Mouse (Mus musculus) midbrain, embryonic 14.5 days (tissue): ENCODE results near the gene Zbed4. TPM values are rescaled to one million over a fixed set of nuclear protein-coding genes. Genes with fewer than 3 reads are reported as not detected.
A peak's percentile ranks its signal among the peaks of the same experiment; 100 is the strongest.

Experiments used
- ATAC-seq: fragments of 200-750 bp; cut with Nextera tagmentation; 2 replicates; pipeline ENCODE4 v1.8.0; 2017; ENCODE audit warnings: moderate number of reproducible peaks, moderate library complexity; ENCODE audit not compliant: low FRiP score, low TSS enrichment
- DNase-seq: peaks from one replicate; pipeline ENCODE4 v3.0.0-alpha.2; 2015
- H3K27ac ChIP-seq: fragments of 300-500 bp; sonication (generic); replicated peaks from 2 replicates; pipeline ENCODE4 v1.5.1; 2014; ENCODE audit warnings: mild to moderate bottlenecking, low read depth, low read length, moderate library complexity
- H3K27me3 ChIP-seq: fragments of 300-500 bp; sonication (generic); 2 replicates; pipeline ENCODE4 v1.6.1; 2014; ENCODE audit warnings: low read length, control low read depth, mixed read lengths; ENCODE audit not compliant: control insufficient read depth, insufficient read depth
- H3K36me3 ChIP-seq: fragments of 300-500 bp; sonication (generic); 2 replicates; pipeline ENCODE4 v1.6.1; 2014; ENCODE audit warnings: low read length, control low read depth; ENCODE audit not compliant: control insufficient read depth, insufficient read depth
- H3K4me1 ChIP-seq: fragments of 300-500 bp; sonication (generic); 2 replicates; pipeline ENCODE4 v1.6.1; 2014; ENCODE audit warnings: mild to moderate bottlenecking, antibody characterized with exemption, low read length, control low read depth; ENCODE audit not compliant: control insufficient read depth, insufficient read depth
- H3K4me2 ChIP-seq: fragments of 300-500 bp; sonication (generic); 2 replicates; pipeline ENCODE4 v1.6.1; 2014; ENCODE audit warnings: mild to moderate bottlenecking, low read length, moderate library complexity
- H3K4me3 ChIP-seq: fragments of 300-500 bp; sonication (generic); replicated peaks from 2 replicates; pipeline ENCODE4 v1.5.1; 2014; ENCODE audit warnings: low read depth, low read length
- H3K9ac ChIP-seq: fragments of 300-500 bp; sonication (generic); replicated peaks from 2 replicates; pipeline ENCODE4 v1.6.1; 2014; ENCODE audit warnings: mild to moderate bottlenecking, low read length, moderate library complexity
- H3K9me3 ChIP-seq: fragments of 300-500 bp; sonication (generic); 2 replicates; pipeline ENCODE4 v1.6.1; 2016; ENCODE audit warnings: low read length, control low read depth, mixed read lengths; ENCODE audit not compliant: control insufficient read depth
- WGBS: fragments of 180-500 bp; shearing (Covaris S2); extraction: QIAGEN DNeasy Blood & Tissue Kit; methylation state at CpG from one replicate; pipeline ENCODE4 v1.1.7; 2014; 5-methylcytosine and 5-hydroxymethylcytosine counted together
- polyA plus RNA-seq: library from polyadenylated mRNA; unstranded; fragments of >200 nt; fragmentation: Nextera tagmentation; extraction: Ambion mirVana; gene quantifications from 2 replicates; pipeline ENCODE4 v1.2.1, GENCODE M21; 2014

The Zbed4 gene
- polyA plus RNA-seq, 1 experiment from 2014 or later, result 25.7 TPM

GRCm38 (mm10) chr15:88712501-88712900 lies 39.0 kb upstream of the Zbed4 start:
- 94% methylated on average over 15 of the region's 15 CpGs for WGBS
- H3K9ac ChIP-seq, result no peak overlapping the region
- H3K4me1 ChIP-seq, result no peaks in the 10 kb centered on the region
- H3K9me3 ChIP-seq, result no peaks in the 10 kb centered on the region
- H3K4me3 ChIP-seq, result no peak overlapping the region
- H3K4me2 ChIP-seq, result no peak overlapping the region
- DNase-seq (no peak), ATAC-seq (no peak)
- H3K36me3 ChIP-seq, result peaks cover 95% of the 10 kb centered on the region
- H3K27me3 ChIP-seq, result no peaks in the 10 kb centered on the region
- no peak overlapping the region for H3K27ac ChIP-seq

- H3K4me2 ChIP-seq, result no peak overlapping the region
- DNase-seq, result no peak
- no peak overlapping the region for H3K4me3 ChIP-seq
- peaks cover 91% of the 10 kb centered on the region for H3K36me3 ChIP-seq
- no peaks in the 10 kb centered on the region for H3K27me3 ChIP-seq
- 88% methylated on average over 6 of the region's 6 CpGs for WGBS
- ATAC-seq, result no peak
- H3K9ac ChIP-seq, result no peak overlapping the region
- no peaks in the 10 kb centered on the region for H3K4me1 ChIP-seq
- H3K9me3 ChIP-seq, result no peaks in the 10 kb centered on the region
- no peak overlapping the region for H3K27ac ChIP-seq
Observed at GRCm38 (mm10) chr15:88714021-88714589, 37.4 kb upstream of the Zbed4 start.

GRCm38 (mm10) chr15:88716350-88716749 lies 35.1 kb upstream of the Zbed4 start:
- Histone ChIP-seq H3K27ac (no peak overlapping the region), H3K9ac (no peak overlapping the region), H3K27me3 (no peaks in the 10 kb centered on the region), H3K9me3 (no peaks in the 10 kb centered on the region), H3K4me1 (no peaks in the 10 kb centered on the region), H3K4me3 (no peak overlapping the region), H3K36me3 (peaks cover 80% of the 10 kb centered on the region), H3K4me2 (no peak overlapping the region)
- DNase-seq (peak; percentile 55), ATAC-seq (no peak)

- no peak overlapping the region for H3K4me2 ChIP-seq
- ATAC-seq, result no peak
- no peak overlapping the region for H3K9ac ChIP-seq
- H3K36me3 ChIP-seq, result peaks cover 74% of the 10 kb centered on the region
- no peaks in the 10 kb centered on the region for H3K27me3 ChIP-seq
- DNase-seq, result no peak
- 65% methylated on average over 9 of the region's 9 CpGs for WGBS
- H3K9me3 ChIP-seq, result no peaks in the 10 kb centered on the region
- H3K4me1 ChIP-seq, result no peaks in the 10 kb centered on the region
- no peak overlapping the region for H3K27ac ChIP-seq
- H3K4me3 ChIP-seq, result no peak overlapping the region
Observed at GRCm38 (mm10) chr15:88717239-88717638, 34.2 kb upstream of the Zbed4 start.

GRCm38 (mm10) chr15:88723205-88723604 lies 28.3 kb upstream of the Zbed4 start:
- DNase-seq, result no peak
- 94% methylated on average over 6 of the region's 6 CpGs for WGBS
- H3K9ac ChIP-seq, result no peak overlapping the region

GRCm38 (mm10) chr15:88724311-88724710 lies 27.1 kb upstream of the Zbed4 start:
- Histone ChIP-seq H3K9ac (no peak overlapping the region), H3K36me3 (peaks cover 68% of the 10 kb centered on the region), H3K27ac (no peak overlapping the region), H3K9me3 (no peaks in the 10 kb centered on the region), H3K4me3 (no peak overlapping the region), H3K4me1 (no peaks in the 10 kb centered on the region), H3K4me2 (no peak overlapping the region), H3K27me3 (no peaks in the 10 kb centered on the region)
- ATAC-seq (no peak), DNase-seq (no peak)
- WGBS, result 83% methylated on average over 7 of the region's 7 CpGs

More at GRCm38 (mm10) chr15:88723205-88723604, 28.3 kb upstream of the Zbed4 start:
- H3K9me3 ChIP-seq, result no peaks in the 10 kb centered on the region
- H3K36me3 ChIP-seq, result peaks cover 65% of the 10 kb centered on the region
- no peak overlapping the region for H3K4me3 ChIP-seq
- H3K4me2 ChIP-seq, result no peak overlapping the region
- ATAC-seq, result no peak
- H3K27me3 ChIP-seq, result no peaks in the 10 kb centered on the region
- no peaks in the 10 kb centered on the region for H3K4me1 ChIP-seq
- no peak overlapping the region for H3K27ac ChIP-seq

- Histone ChIP-seq H3K4me2 (no peak overlapping the region), H3K36me3 (peaks cover 75% of the 10 kb centered on the region), H3K27me3 (no peaks in the 10 kb centered on the region), H3K27ac (no peak overlapping the region), H3K4me3 (no peak overlapping the region), H3K9me3 (no peaks in the 10 kb centered on the region), H3K9ac (no peak overlapping the region), H3K4me1 (no peaks in the 10 kb centered on the region)
- WGBS, result 91% methylated on average over 5 of the region's 5 CpGs
- no peak for ATAC-seq
- DNase-seq, result no peak
Observed at GRCm38 (mm10) chr15:88725036-88725435, 26.4 kb upstream of the Zbed4 start.

GRCm38 (mm10) chr15:88727204-88727603 lies 24.3 kb upstream of the Zbed4 start:
- H3K9me3 ChIP-seq, result no peaks in the 10 kb centered on the region
- ATAC-seq, result no peak
- WGBS, result 87% methylated on average over 3 of the region's 3 CpGs
- H3K9ac ChIP-seq, result no peak overlapping the region
- no peak overlapping the region for H3K4me2 ChIP-seq
- H3K27me3 ChIP-seq, result no peaks in the 10 kb centered on the region
- H3K36me3 ChIP-seq, result peaks cover 72% of the 10 kb centered on the region
- peaks cover 13% of the 10 kb centered on the region for H3K4me1 ChIP-seq
- H3K27ac ChIP-seq, result no peak overlapping the region
- no peak for DNase-seq
- no peak overlapping the region for H3K4me3 ChIP-seq

GRCm38 (mm10) chr15:88730717-88731116 lies 20.7 kb upstream of the Zbed4 start:
- H3K4me1 ChIP-seq, result peaks cover 25% of the 10 kb centered on the region
- no peak overlapping the region; the same call in 1 of the 2 replicates for H3K9ac ChIP-seq
- no peak overlapping the region for H3K4me2 ChIP-seq
- ATAC-seq (no peak), DNase-seq (no peak)
- H3K4me3 ChIP-seq, result no peak overlapping the region
- H3K36me3 ChIP-seq, result peaks cover 41% of the 10 kb centered on the region
- H3K9me3 ChIP-seq, result no peaks in the 10 kb centered on the region
- H3K27ac ChIP-seq, result no peak overlapping the region
- no peaks in the 10 kb centered on the region for H3K27me3 ChIP-seq
- WGBS, result 89% methylated on average over 3 of the region's 3 CpGs
